Mouse (Mus musculus) lung, postnatal 0 days (tissue): Measurements from ENCODE around the gene Gm9913.

Source experiments
- CTCF ChIP-seq: IDR thresholded peaks from 2 replicates; pipeline ENCODE4 v1.5.1; 2016; ENCODE audit warnings: antibody characterized with exemption, mild to moderate bottlenecking
- EP300 ChIP-seq: IDR thresholded peaks from 2 replicates; pipeline ENCODE4 v1.6.1; 2016; ENCODE audit warnings: antibody characterized with exemption, mild to moderate bottlenecking, control low read depth

GRCm38 (mm10) chr2:125508381-125508780 lies 3.5 kb downstream of the Gm9913 start:
- TF ChIP-seq CTCF: no peak
- TF ChIP-seq EP300: no peak
